ENCODE assay signal across 25 mouse cellular contexts in genomic region chr13:67743896-67744295, GRCm38 (mm10).
"Had no signal": no experiment of that assay in that cellular context is flagged by ENCODE, and none has a peak within 500 bp of the region (broad histone marks: within the 10 kb centered on the region; RNA-seq: fewer than 3 reads in every experiment).

No protein-coding gene starts in this region.

- DNase-seq: gastrocnemius, postnatal 14 days; gastrocnemius, postnatal 36 days; heart, adult 18-20 months; heart, postnatal 14 days; heart, postnatal 36 days; kidney, adult 11 months; kidney, adult 2 months; kidney, adult 9 months; kidney, postnatal 14 days; kidney, postnatal 36 days; layer of hippocampus, adult 9-11 months; layer of hippocampus, postnatal 36 days; left cerebral cortex, postnatal 4 days had no signal

- H3K4me2 ChIP-seq: heart, embryonic 11.5 days; heart, embryonic 13.5 days; heart, embryonic 15.5 days; hindbrain, embryonic 13.5 days; hindbrain, embryonic 15.5 days; kidney, embryonic 15.5 days; limb, embryonic 13.5 days; limb, embryonic 15.5 days; liver, embryonic 12.5 days had no signal

- H3K9me3 ChIP-seq: heart, embryonic 15.5 days; limb, embryonic 15.5 days had no signal

- H3K4me1 ChIP-seq: heart, embryonic 13.5 days; heart, embryonic 15.5 days; hindbrain, embryonic 13.5 days; hindbrain, embryonic 15.5 days; kidney, embryonic 15.5 days; limb, embryonic 13.5 days; limb, embryonic 15.5 days; liver, embryonic 12.5 days had no signal

- H3K27ac ChIP-seq: heart, embryonic 13.5 days; heart, embryonic 15.5 days; hindbrain, embryonic 13.5 days; hindbrain, embryonic 15.5 days; hindbrain, postnatal 0 days; kidney, embryonic 15.5 days; kidney, postnatal 0 days; limb, embryonic 13.5 days; limb, embryonic 15.5 days; liver, embryonic 12.5 days had no signal

- H3K4me3 ChIP-seq: heart, embryonic 13.5 days; heart, embryonic 15.5 days; hindbrain, embryonic 13.5 days; hindbrain, embryonic 15.5 days; kidney, embryonic 15.5 days; limb, embryonic 13.5 days; limb, embryonic 15.5 days; liver, embryonic 12.5 days had no signal

- ATAC-seq: hindbrain, postnatal 0 days; intestine, embryonic 16.5 days; liver, embryonic 12.5 days had no signal

- H3K27me3 ChIP-seq: heart, embryonic 13.5 days; heart, embryonic 15.5 days; hindbrain, embryonic 13.5 days; hindbrain, embryonic 15.5 days; kidney, embryonic 15.5 days; limb, embryonic 13.5 days; limb, embryonic 15.5 days; liver, embryonic 12.5 days had no signal

- H3K9ac ChIP-seq: heart, embryonic 13.5 days; heart, embryonic 15.5 days; hindbrain, embryonic 13.5 days; hindbrain, embryonic 15.5 days; kidney, embryonic 15.5 days; limb, embryonic 13.5 days; limb, embryonic 15.5 days; liver, embryonic 12.5 days had no signal
